Mouse (Mus musculus): Measurements from ENCODE around the gene Spint1.

DNA sequence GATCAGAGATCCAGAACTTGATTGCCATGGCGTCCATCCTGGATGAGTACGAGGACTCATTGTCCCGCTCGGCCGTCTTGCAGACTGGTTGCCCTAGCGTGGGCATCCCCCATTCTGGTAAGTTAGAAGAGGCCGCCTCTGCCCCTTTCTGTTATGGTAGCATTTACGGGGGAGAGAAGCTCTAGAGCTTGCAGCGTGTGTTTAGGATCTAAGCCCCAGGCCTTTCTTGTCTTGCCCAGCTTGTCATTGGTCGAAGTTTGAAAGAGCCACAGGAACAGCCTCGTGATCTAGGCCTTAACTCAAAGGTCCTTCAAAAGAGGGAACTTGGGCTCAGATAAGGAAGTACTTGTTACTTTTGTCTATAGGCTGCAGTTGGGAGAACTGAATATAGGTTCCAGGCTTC, 51.9 kb downstream of the Spint1 start:
- TF ChIP-seq CTCF (IDR thresholded peaks at IDR 0.05; ENCODE audit: low read depth, low read length) = no peak
- TF ChIP-seq POLR2AphosphoS5 (IDR thresholded peaks at IDR 0.05; ENCODE audit: insufficient replicate concordance, low read depth, low read length) = no peak
- no peak for TF ChIP-seq GATA1 (IDR thresholded peaks at IDR 0.05; ENCODE audit: borderline replicate concordance, low read length)
- no peak for TF ChIP-seq GATA2 (IDR thresholded peaks at IDR 0.05; ENCODE audit: borderline replicate concordance, low read depth, low read length)
